In genomic region chr11:121703619-121704215, GRCm38 (mm10) we compare ENCODE assay signal across 8 mouse cellular contexts. TPM values are rescaled to one million over a fixed set of nuclear protein-coding genes. Genes with fewer than 3 reads are reported as not detected.
DNase-seq lines count a peak whose midpoint lies in the region; ATAC-seq and TF ChIP-seq lines count a peak whose summit lies in the region.

No protein-coding gene starts in this region.

- H3K27ac ChIP-seq in forebrain, postnatal 0 days (ENCODE audit: low read depth, low read length) = no peak overlapping the region; the same call in 1 of the 2 replicates
- peak overlapping the region; percentile 9; the same call in 1 of the 2 replicates for H3K27ac ChIP-seq in midbrain, embryonic 15.5 days

- no peak for TF ChIP-seq CTCF in forebrain, postnatal 0 days (IDR thresholded peaks at IDR 0.05; ENCODE audit: low read depth)

- no peak for DNase-seq in cerebellum, adult 9-10 months
- peak; percentile 19 for DNase-seq in right cerebral cortex, postnatal 4 days
- DNase-seq in right cerebral cortex, postnatal 36 days (ENCODE audit: low spot score in 2 of 2) = no peak
- DNase-seq in forebrain, postnatal 0 days = peak; percentile 4
- peak; percentile 34 for DNase-seq in kidney, postnatal 10 days

- no peaks in the 10 kb centered on the region for H3K4me1 ChIP-seq in forebrain, postnatal 0 days (ENCODE audit: insufficient read depth)
- H3K4me1 ChIP-seq in midbrain, embryonic 15.5 days = peaks cover 21% of the 10 kb centered on the region

- peak overlapping the region; percentile 65 for H3K4me3 ChIP-seq in forebrain, postnatal 0 days (ENCODE audit: low read depth, low read length)
- H3K4me3 ChIP-seq in midbrain, embryonic 15.5 days = peak overlapping the region; percentile 67

- WGBS in forebrain, postnatal 0 days = 12% methylated on average over 16 of the region's 16 CpGs
- WGBS in midbrain, embryonic 15.5 days = 15% methylated on average over 16 of the region's 16 CpGs

- 0 out of 2 replicates have a peak, but pooled peaks have one; percentile 36 for ATAC-seq in cerebellum, adult (ENCODE audit: insufficient number of reproducible peaks, low FRiP score, low TSS enrichment)
- 0 out of 2 replicates have a peak, but pooled peaks have one; percentile 7 for ATAC-seq in forebrain, postnatal 0 days
- 0 out of 2 replicates have a peak, but pooled peaks have one; percentile 5 for ATAC-seq in midbrain, embryonic 15.5 days (replicated peaks)
- ATAC-seq in erythroid progenitor cell, adult 5-6 weeks (replicated peaks; ENCODE audit: low FRiP score, poor library complexity, severe bottlenecking) = no peak

- H3K36me3 ChIP-seq in forebrain, postnatal 0 days (ENCODE audit: insufficient read depth) = no peaks in the 10 kb centered on the region
- no peaks in the 10 kb centered on the region for H3K36me3 ChIP-seq in midbrain, embryonic 15.5 days (replicated peaks)

- H3K4me2 ChIP-seq in forebrain, postnatal 0 days (ENCODE audit: low read depth) = peak overlapping the region; percentile 100
- H3K4me2 ChIP-seq in midbrain, embryonic 15.5 days = peak overlapping the region; percentile 99

- H3K27me3 ChIP-seq in forebrain, postnatal 0 days (ENCODE audit: insufficient read depth, low read length) = peaks cover 15% of the 10 kb centered on the region; the same call in 1 of the 2 replicates
- peaks cover 19% of the 10 kb centered on the region for H3K27me3 ChIP-seq in midbrain, embryonic 15.5 days (replicated peaks)

- H3K9me3 ChIP-seq in forebrain, postnatal 0 days (ENCODE audit: low read length) = no peaks in the 10 kb centered on the region
- no peaks in the 10 kb centered on the region for H3K9me3 ChIP-seq in midbrain, embryonic 15.5 days

- H3K9ac ChIP-seq in forebrain, postnatal 0 days = peak overlapping the region; percentile 57
- H3K9ac ChIP-seq in midbrain, embryonic 15.5 days = peak overlapping the region; percentile 72

RNA-seq across cellular contexts. Expression of gene Metrnl, which starts 2.4 kb away (rescaled TPM):
- total RNA-seq in forebrain, postnatal 0 days (2014; rRNA removed) = 9.6 and 13.3 TPM in 2 replicates
- polyA plus RNA-seq in forebrain, postnatal 0 days (2015; fragmentation: Nextera tagmentation; extraction: Ambion mirVana) = 8.2 and 9.3 TPM in 2 replicates
- polyA plus RNA-seq in midbrain, embryonic 15.5 days (2015; fragmentation: Nextera tagmentation; extraction: Ambion mirVana) = 14.1 and 16.7 TPM in 2 replicates
- 2.2 and 6.7 TPM in 2 replicates for total RNA-seq in erythroid progenitor cell, adult 5-6 weeks (2015; ENCODE audit: low replicate concordance)
- 1.2 and 4.4 TPM in 2 replicates for total RNA-seq in erythroid progenitor cell, adult 5-6 weeks (2017; ENCODE audit: low replicate concordance)

RNA-seq across cellular contexts. Expression of gene B3gntl1, which starts 30.8 kb away (rescaled TPM):
- 9.3 and 11.0 TPM in 2 replicates for total RNA-seq in forebrain, postnatal 0 days (2014; rRNA removed)
- 5.1 and 6.1 TPM in 2 replicates for polyA plus RNA-seq in forebrain, postnatal 0 days (2015; fragmentation: Nextera tagmentation; extraction: Ambion mirVana)
- polyA plus RNA-seq in midbrain, embryonic 15.5 days (2015; fragmentation: Nextera tagmentation; extraction: Ambion mirVana) = 7.3 and 8.2 TPM in 2 replicates
- not detected in 2 replicates for total RNA-seq in erythroid progenitor cell, adult 5-6 weeks (2015; ENCODE audit: low replicate concordance)
- total RNA-seq in erythroid progenitor cell, adult 5-6 weeks (2017; ENCODE audit: low replicate concordance) = 0.53 and 3.0 TPM in 2 replicates

Comparison
In these comparisons a context has a peak if more than half of its experiments do, and no peak if none do; other contexts are left out.
1. DNase-seq: peak in right cerebral cortex, postnatal 4 days (single experiment), forebrain, postnatal 0 days (single experiment) and kidney, postnatal 10 days (single experiment); none in cerebellum, adult 9-10 months (single experiment) and right cerebral cortex, postnatal 36 days (0 of 2).